Mouse (Mus musculus) left cerebral cortex, adult 9 months (tissue): Measurements from ENCODE around the gene R3hdm1.
"Not testable (repeated sequence)": the region's sequence is repeated elsewhere in the genome, so short reads cannot be mapped to it uniquely, and the experiment has no call there.

Source experiments
- DNase-seq, 2 experiments: peaks; one replicate each; pipeline ENCODE4 v3.0.0; 2022; ENCODE audit warnings: low spot score in 2 of 2

R3hdm1 gene

DNA sequence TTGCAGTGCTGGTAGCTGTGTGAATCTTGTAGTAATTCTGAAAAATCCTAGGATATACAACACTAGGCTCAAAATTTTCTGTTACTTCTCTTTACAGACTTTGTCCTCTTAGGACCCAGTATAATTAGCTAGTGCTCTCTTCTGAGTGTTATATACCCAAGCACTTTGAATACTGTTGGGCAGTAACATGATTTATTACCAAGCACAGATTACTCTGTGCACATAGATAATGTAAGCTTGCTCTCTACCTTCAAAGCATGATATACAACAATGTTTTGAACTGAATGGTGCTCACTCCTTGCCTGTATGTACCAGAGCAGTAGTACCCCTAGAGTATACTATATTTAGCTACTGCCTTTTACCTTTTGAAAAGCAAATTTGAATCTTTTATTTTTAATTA, 33.1 kb downstream of the R3hdm1 start:
- DNase-seq = not testable (repeated sequence)

DNA sequence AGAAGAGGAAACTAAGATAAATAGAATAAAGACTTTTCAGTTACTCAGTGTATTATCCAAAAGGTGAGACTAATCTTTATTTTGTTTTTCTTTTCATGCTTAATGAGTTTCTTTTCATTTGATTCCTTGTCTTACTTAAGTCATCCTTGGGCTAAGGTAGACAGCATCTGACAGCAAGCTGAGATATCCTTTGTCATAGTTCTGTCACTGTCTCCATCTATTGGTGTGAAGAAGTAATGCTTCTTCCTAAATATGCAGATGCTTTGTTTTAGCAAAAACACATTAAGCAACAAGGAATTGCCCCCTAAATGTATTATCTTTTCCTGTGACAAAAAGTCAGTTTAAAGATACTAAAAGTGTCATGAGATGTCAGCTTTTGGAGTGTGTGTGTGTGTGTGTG, 37.9 kb downstream of the R3hdm1 start:
- no peak for DNase-seq

DNA sequence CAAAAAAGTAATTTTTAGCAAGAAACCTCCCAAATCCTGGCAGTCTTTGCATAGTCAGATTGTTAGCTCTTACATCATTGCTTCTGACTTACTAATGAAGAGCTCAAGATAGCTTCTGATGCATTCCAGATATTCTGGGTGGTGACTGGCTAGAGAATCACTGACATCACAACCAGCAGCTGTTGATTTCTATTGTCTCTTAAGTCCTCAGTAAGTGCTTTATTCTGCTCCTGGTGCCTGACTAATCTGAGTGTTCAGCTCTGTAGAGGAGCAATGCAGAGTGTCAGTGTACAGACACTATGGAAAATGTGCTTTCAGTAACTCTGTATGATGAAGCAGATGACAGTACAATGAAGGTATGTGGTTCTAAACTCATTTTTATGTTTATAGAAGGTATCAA, 38.6 kb downstream of the R3hdm1 start:
- DNase-seq = peak; percentile 40 to 52

DNA sequence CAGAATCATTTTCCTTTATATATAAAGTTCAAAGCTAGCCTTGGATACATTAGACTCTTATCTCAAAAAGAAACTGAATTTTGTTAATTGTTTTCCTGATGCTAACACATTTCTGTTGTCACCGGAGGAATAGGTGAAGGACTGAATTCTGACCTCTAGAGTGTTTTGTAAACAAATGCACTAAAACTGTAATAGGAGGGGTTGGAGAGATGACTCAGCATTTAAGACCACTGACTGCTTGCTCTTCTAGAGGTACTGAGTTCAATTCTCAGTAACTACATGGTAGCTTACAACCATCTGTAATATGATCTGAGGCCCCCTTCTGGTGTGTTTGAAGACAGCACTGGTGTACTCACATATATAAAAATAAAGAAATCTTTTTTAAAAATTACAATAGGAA, 63.9 kb downstream of the R3hdm1 start:
- no peak for DNase-seq

DNA sequence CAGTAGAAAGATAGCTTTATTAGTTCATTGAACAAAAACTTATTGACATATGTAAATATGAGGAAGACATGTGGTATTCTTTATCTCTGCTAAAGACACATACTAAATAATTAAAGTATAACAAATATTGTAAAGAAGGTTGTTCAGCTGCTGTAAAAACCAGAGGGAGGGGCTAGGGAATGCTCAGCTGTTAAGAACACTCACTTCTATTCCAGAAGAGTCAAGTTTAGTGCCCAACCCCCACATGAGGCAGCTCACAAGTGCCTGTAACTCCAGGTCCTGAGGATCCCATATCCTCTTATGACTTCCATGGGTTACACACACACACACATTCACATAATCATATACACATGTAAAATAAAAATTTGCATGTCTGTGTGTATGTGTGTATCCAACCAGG, 67.0 kb downstream of the R3hdm1 start:
- DNase-seq = no peak

DNA sequence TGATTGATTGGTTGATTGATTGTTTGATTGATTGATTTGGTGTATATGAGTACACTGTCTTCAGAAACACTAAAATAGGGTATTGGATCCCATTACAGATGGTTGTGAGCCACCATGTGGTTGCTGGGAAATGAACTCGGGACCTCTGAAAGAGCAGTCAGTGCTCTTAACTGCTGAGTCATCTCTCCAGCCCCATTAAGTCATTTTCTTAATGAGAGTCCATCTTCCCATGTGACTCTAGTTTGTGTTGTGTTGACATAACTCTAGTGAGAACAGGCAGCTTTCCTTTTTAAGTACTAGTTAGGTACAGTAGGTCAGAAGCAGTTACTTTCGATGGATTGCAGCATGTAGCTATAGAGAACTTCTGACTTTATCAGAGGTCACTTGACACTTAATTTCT, 88.3 kb downstream of the R3hdm1 start:
- DNase-seq = no peak

DNA sequence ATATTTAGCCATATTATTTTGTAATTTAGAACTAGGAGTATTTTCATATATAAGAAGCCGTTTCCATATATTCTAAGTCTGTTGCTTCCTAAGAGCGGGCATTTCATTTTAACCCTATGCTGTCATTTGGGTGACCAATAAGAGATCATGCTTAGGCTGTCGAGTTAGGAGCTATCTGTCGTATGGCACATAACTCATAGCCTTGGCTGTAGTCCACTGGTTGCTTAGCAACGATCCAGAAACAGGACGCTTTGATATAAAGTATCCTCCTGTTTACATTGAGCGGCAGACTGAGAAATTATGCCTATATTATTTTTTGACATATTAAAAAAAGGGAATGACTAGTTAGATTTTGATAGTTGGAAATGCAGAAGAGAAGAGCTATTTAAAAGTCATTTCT, 89.3 kb downstream of the R3hdm1 start:
- DNase-seq = no peak

DNA sequence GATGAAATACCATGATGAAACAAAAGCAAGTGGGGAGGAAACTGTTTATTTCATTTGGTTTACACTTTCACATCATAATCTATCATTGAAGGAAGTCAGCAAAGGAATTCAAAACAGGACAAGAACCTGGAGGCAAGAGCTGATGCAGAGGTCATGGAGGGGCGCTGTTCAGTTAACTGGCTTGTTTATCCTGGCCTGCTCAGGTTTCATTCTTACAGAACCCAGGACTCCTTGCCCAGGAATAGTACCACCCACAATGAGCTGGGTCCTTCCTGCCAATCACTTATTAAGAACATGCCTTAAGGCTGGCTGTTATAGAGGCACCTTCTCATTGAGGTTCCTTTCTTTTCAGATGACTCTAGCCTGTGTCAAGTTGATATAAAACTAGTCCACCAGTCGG, 90.9 kb downstream of the R3hdm1 start:
- DNase-seq = no peak

DNA sequence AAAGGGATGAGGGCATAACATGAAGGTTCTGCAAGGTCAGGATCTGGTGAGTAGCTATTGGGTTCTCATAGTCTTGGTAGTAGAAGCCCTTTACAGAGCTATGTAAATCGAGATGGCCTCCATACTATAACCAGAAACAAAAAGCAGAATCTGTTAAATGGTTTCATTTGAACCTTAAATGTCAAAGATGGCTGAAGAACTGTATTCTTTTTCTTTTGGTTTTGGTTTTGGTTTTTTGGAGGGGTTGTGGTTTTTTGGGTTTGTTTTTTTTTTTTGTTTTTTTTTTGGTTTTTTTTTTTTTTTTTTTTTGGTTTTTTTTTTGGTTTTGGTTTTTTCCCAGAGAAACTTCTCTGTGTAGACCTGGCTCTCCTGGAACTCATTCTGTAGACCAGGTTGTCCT, 94.3 kb downstream of the R3hdm1 start:
- no peak for DNase-seq

DNA sequence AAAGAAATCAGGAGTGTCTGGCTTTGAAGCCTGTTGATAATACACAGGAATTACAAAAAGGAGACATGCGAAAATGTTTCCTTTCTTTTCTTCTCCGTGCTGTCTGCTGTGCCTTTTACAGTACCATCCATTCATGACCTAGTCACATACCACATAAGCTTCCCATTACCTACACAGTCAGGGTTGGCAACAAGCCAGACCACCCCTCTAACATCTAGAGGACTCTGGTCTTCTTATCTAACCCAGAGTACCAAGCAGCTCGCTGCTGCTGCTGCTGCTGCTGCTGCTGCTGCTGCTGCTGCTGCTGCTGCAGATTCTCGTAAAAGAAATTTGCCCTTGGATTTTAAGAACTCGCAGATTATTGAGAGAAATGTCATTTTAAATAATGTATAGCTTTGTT, 110.2 kb downstream of the R3hdm1 start:
- DNase-seq = no peak

DNA sequence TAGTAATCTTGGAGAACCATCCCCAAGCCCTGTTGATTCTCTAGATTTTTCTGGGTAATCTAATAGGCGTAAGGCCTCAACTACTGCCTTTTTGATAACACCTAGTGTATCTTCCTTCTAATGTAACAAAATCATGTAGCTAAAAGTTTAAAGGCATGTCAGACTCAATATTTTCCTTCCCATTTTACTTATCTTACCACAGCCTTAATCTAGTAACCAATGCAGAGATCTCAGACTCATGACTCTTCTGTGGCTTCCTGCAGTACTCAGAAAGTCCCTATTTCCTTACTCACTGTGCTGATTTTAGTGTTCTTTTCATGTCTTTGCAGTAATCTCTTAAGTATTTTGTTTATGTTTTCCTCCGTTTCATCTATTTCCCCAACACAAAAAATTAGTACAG, 118.8 kb downstream of the R3hdm1 start:
- DNase-seq = no peak

DNA sequence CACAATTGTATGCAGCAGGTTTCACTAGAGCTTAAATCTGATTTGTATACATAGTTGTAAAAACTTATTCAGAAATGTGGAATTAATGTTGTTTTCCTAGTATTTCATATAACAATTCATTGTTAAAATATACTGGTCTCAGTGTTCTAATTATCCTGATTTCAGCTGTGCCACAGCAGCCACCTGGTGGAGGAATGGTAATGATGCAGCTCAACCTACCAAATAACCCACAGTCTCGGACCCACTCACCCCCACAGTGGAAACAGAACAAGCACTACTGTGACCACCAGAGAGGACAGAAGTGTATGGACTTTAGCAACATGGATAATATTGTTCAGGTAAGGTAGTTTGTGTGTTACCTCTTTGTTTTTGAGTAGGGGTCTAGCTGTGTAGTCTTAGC, 120.2 kb downstream of the R3hdm1 start:
- DNase-seq = no peak

DNA sequence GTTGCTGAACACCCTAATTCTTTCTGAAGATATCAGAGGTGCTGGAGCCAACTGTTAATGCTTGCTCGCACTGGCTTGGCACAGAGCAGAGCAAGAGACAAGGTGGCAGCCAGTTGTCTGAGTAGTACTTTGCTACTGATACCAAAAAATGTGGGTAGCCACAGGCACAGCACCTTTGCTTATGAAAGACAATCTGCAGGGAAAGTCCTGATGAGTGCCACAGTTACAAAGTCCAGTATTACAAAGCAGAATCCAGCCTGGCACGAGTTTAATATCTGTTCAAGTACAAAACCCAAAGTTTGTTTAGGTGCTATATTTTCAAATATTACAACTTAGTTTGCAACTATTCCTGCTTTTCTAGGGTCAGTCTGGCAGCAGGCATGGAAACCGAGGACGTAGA, 132.1 kb downstream of the R3hdm1 start:
- no peak for DNase-seq

DNA sequence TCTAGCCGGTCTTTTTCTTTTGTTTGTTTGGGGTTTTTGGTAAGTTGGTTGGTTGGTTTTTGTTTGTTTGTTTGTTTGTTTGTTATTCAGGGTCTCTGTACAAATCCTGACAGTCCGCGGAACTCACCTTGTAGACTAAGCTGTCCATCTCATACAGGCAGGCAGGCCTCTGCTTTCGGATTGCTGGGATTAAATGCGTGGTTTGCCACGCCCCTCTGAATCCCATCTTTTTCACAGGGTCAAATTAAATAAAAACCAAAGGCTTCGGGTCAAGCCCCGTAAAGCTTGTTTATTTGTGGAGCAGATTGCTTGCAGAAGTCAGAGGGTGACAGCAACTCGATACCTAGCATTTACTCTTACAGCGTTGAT, 140.5 kb downstream of the R3hdm1 start, which contains the start of gene Ubxn4:
TSS of gene Ubxn4 (plus strand) at position 338 of the 369 bp plus-strand sequence.
- DNase-seq = no peak

DNA sequence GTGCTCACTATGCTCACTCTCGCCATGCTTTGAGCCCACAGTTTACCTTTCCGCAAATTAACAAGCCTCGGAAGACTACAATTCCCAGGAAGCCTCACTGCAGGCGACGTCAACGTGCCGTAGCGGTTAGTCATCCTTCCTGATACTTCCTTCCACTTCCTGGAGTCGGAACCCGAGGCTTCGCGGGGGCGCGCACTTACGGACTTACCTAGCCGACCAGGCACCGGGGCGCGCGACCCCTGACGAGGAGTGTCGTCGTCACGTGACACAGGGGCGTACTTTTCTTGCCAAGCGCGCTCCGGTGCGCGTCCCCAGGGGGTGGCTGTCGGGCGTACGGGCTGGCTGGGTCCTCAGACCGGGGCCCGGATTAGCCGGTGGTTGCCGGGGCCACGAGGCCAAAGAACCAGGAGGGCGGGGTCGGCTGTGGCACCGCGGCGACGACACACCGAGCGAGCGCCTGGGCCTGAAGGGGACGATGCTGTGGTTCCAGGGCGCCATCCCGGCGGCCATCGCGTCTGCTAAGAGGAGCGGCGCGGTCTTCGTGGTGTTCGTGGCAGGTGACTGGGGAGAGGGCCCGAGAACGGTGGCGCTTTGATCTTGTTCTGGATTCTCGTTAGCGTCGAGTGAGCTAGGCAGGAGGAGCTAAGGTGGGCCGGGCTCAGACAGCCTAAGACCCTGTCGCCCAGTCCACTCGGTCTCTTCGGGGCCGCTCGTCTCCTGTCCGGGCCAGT, 141.1 kb downstream of the R3hdm1 start:
- DNase-seq = peak; percentile 93 to 96

DNA sequence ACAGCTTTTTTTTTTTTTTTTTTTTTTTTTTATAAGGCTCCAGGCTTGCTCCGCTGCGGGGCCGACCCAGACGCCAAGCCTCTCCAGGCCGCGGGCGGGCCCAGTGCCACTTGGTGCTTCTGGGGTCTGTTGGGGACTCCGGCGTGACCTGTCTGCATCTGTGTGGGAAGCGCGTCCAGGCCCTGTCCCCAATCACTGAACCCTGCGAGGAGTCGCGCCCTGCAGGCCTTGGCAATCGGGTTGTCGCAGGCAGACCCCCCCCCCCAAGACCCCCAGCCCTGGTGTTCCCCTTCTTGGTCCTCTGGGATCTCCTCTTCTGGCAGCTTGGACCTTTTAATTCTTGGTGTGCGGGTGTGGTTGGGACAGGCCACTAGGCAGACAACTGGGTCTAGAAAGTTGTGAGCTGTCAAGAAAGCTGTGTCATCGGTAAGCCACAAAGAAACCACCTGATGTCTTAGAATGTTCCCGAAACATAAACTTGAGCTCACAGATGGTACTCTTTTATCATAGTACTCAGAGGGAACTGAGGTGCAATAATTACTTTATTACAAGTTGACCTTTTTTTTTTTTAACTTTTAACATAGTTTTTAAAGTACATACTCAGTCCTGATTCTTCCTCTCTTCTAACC, 141.7 kb downstream of the R3hdm1 start:
- no peak for DNase-seq

DNA sequence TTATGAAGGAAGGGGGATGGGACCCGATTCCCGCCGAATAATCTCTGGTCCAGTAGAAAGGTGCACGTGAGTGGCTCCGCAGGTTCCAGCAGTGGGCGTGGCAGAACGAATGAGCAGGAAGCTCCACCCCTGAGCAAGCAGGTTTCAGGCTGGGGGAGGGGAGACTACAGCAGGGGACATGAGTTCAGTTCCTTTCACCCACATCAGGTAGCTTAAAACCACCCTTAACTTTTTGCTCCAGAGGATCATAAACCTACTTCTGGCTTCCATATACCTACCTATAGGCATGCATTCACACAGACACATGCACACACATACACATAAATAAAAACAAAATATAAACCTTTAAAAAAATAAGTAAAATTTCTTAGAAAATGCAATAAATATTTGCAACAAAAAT, 164.0 kb downstream of the R3hdm1 start:
- DNase-seq = not testable (repeated sequence)

DNA sequence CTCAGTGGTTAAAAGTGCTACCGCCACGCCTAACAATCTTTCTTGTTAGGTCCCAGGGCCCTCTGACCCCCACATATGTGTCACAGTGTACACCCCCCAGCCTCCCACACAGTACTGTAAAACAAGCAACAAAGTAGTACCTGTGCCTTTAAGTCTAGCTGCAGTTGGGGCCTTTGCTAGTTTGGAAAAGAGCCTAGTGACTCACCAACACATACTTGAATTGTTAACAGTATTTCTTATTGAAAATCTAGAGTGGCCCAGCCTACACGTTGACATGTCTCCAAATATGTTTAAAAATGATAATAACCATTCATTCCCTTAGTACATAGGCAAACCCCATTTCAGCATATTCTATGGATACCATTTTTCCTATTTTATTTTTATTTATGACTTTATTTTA, 167.6 kb downstream of the R3hdm1 start:
- no peak for DNase-seq

DNA sequence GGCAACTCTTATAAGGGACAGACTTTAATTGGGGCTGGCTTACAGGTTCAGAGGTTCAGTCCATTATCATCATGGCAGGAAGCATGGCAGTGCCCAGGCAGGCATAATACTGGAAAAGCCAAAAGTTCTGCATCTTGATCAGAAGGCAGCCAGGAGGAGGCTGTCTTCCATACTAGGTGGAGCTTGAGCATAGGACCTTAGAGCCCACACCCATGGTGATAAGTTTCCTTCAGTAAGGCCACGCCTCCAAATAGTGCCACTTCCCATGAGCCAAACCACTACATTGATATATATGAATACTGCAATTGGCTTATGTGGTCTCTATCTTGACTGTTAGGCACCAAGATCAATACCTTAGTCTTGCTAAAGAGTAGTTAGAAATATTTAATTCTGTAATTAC, 172.8 kb downstream of the R3hdm1 start:
- DNase-seq = no peak

DNA sequence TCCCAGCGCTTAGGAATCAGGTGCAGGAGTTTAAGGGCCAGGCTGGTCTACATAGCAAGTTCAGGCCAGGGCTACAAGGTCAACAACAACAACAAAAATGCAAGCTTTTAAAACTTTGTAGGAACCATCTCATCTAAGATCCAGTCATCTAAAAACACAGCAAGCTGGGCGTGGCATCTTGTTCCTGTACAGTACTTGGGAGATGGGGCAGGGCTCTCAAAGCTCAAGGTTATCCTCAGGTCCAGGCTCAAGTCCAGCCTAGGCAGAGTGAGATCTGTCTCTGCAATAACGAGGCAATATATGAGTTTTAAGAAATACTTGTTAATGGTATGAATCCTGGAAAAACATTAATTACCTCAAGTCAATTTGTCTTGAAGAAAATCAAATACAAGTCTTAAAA, 175.5 kb downstream of the R3hdm1 start:
- DNase-seq = no peak

DNA sequence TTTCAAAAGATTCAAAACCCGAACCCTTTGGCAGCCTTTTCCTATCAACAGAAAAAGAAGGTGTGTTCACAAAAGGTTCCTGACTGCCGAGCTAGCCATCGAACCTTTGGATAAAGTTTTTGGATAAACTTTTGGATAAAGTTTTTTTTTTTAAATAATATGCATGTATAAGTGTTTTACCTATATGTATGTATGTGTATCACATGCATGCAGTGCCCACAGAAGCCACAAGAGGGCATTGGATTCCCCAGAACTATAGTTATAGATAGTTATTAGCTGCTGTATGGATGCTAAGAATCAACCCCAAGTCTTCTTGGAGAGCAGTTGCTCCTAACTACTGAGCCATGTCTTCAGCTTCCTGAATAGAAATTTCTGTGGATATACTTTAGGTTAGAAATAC, 178.7 kb downstream of the R3hdm1 start:
- DNase-seq = no peak

DNA sequence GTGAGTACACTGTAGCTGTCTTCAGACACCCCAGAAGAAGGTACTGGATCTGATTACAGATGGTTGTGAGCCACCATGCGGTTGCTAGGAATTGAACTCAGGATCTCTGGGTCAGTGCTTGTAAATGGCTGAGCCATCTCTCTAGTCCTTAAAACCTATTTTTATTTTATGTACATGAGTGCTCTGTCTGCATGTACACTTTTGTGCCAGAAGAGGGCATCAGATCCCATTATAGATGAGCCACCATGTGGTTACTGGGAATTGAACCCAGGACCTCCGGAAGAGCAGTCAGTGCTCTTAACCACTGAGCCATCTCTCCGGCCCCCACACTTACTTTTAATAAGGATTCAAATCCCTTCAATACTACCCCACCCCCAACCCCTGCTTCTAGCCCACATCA, 179.8 kb downstream of the R3hdm1 start:
- no peak for DNase-seq

DNA sequence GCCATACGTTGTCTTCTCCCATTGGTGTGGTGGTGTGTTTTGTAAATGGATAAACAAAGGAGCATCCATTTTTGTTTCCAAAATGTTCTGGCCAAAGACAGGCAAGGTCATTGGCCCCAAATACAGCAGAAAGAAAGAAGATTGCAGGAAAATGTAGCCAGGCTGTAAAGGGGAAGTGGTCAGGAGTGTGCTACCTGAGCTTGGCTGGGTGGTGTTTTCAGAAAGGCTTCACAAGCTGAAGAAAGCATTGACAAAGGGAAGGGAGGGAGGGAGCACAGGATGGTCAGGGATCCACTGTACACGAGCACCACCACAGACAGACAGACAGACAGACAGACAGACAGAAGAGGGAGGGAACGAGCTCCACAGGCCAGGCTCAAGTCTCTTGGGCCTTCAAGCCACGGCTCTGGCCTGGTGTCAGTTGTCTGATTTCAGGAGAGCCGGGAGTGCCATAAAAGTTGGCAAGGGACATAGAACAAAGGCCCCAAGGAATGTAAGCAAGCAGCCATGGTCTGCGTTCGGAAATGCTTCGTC, 181.1 kb downstream of the R3hdm1 start:
- no peak for DNase-seq

DNA sequence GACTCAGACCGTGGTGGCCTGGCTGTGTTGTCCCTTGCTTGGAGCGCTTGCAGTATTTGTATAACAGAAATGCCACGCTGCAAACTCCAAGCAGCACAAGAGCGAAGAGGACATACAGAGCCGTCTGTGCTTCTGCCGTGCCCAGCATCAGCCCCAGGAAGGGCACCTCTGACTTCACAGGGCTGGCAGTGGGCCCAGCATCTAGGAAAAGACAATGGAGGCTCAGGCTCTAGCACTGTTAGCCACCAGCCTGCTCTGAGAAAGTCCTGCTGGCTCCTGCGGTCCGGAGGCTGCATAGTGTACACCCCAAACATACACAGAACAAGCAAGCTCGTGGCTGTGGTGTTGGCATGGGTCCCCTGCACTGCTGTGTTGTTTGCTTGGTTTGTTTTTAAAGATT, 182.0 kb downstream of the R3hdm1 start:
- DNase-seq = no peak
